Mouse (Mus musculus) embryonic fibroblast, embryonic 13.5 days (primary cell): ENCODE data around the gene Nrbp1.

Source experiments
- CTCF ChIP-seq: IDR thresholded peaks from 2 replicates; pipeline ENCODE4 v1.5.1; 2011; ENCODE audit warnings: mild to moderate bottlenecking, control low read depth, low read length, moderate library complexity, borderline replicate concordance; ENCODE audit not compliant: insufficient read depth
- POLR2A ChIP-seq: IDR thresholded peaks from 2 replicates; pipeline ENCODE4 v1.6.1; 2011; ENCODE audit warnings: low read depth, mild to moderate bottlenecking, control low read depth, low read length, moderate library complexity

GRCm38 (mm10) chr5:31290521-31291360 lies 50.1 kb downstream of the Nrbp1 start, which contains the start of gene Ift172:
- TF ChIP-seq POLR2A, result no peak; the same call in 1 of the 2 replicates
- no peak for TF ChIP-seq CTCF
